Mouse (Mus musculus): ENCODE results near the gene Gm45713. TPM values are rescaled to one million over a fixed set of nuclear protein-coding genes. Genes with fewer than 3 reads are reported as not detected.

The Gm45713 gene
- polyA plus RNA-seq, 1 experiment from 2014 or later, result 0.27 TPM

GRCm38 (mm10) chr7:45090251-45090977 is 45.6 kb downstream of the Gm45713 start:
- ATAC-seq, result 0 out of 2 replicates have a peak, but pooled peaks have one; percentile 21
- whole genome bisulfite sequencing (ENCODE audit: insufficient replicate concordance), result 47% methylated on average over 13 of the region's 13 CpGs
- Histone ChIP-seq H3K27ac (peak overlapping the region; percentile 59; the same call in 1 of the 2 replicates), H3K4me1 (peaks cover 59% of the 10 kb centered on the region), H3K27me3 (replicated peaks) (no peaks in the 10 kb centered on the region), H3K9me3 (replicated peaks) (no peaks in the 10 kb centered on the region), H3K4me3 (peak overlapping the region; percentile 54), H3K36me3 (peaks cover 26% of the 10 kb centered on the region), H3K9ac (no peak overlapping the region; the same call in 1 of the 2 replicates), H3K4me2 (peak overlapping the region; percentile 82)

DNA sequence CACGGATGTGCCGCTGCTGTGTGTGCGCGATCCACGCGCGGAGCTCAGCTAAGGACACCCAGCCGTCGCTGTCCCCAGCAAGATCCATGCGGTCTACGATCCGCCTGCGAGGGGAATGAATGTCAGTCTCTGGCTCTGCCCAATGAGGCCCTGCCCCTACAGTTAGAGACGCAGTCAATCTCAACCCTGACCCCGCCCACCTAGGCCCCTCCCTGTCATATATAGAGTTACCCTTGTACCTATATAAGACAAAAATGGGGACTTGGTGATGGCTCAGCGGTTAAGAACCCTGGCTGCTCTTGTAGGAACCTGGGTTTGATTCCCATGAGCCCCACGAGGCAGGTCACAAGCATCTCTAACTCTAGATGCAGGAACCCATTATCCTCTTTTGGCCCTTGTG is 47.4 kb downstream of the Gm45713 start:
- H3K9ac ChIP-seq, result no peak overlapping the region
- H3K36me3 ChIP-seq, result peaks cover 32% of the 10 kb centered on the region
- no peak for ATAC-seq

GRCm38 (mm10) chr7:45086084-45086483 is 49.9 kb downstream of the Gm45713 start:
- Histone ChIP-seq H3K4me3 (no peak overlapping the region), H3K27ac (no peak overlapping the region), H3K9me3 (replicated peaks) (no peaks in the 10 kb centered on the region), H3K27me3 (replicated peaks) (no peaks in the 10 kb centered on the region), H3K4me2 (no peak overlapping the region), H3K36me3 (peaks cover 37% of the 10 kb centered on the region), H3K9ac (no peak overlapping the region), H3K4me1 (peaks cover 41% of the 10 kb centered on the region)
- WGBS (ENCODE audit: insufficient replicate concordance), result 66% methylated on average over 4 of the region's 4 CpGs
- no peak for ATAC-seq

More for the DNA sequence above, 47.4 kb downstream of the Gm45713 start:
- H3K27ac ChIP-seq, result no peak overlapping the region
- H3K27me3 ChIP-seq (replicated peaks), result no peaks in the 10 kb centered on the region
- H3K9me3 ChIP-seq (replicated peaks), result no peaks in the 10 kb centered on the region
- no peak overlapping the region for H3K4me3 ChIP-seq
- whole genome bisulfite sequencing (ENCODE audit: insufficient replicate concordance), result 85% methylated on average over 17 of the region's 17 CpGs
- H3K4me2 ChIP-seq, result no peak overlapping the region
- peaks cover 44% of the 10 kb centered on the region for H3K4me1 ChIP-seq

DNA sequence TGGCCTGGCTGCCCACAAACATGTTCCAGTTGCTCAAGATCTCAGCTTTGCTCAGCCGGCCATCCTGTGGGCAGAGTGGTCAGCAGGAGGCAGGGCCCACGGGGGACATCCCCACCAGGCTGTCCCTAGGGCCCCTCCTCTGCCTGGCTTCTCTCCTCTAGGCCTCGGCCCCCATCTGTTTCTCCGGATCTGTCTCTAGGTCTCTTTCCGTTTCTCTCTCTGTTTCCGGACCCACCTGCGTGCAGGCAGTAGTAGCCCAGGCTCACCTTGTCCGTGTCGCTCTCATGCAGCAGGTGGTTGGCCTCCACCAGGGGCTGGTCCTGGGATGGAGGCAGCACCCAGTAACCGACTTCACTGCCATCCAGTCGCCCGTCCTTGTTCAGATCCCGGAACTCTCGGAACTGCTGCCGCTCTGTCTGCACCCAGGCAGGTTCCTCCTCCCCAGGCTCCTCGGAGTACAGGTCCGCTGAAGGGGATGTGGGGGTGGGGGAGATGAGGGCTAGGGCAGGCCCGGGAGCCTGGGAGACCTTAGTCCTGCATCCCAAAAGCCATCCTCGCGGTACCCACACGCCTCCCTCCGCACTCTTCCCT is 52.6 kb downstream of the Gm45713 start:
- peaks cover 33% of the 10 kb centered on the region for H3K36me3 ChIP-seq
- 41% methylated on average over 22 of the region's 22 CpGs for WGBS (ENCODE audit: insufficient replicate concordance)
- peak overlapping the region; percentile 33 for H3K27ac ChIP-seq
- no peaks in the 10 kb centered on the region for H3K9me3 ChIP-seq (replicated peaks)
- ATAC-seq, result no peak
- peaks cover 28% of the 10 kb centered on the region for H3K4me1 ChIP-seq
- H3K4me3 ChIP-seq, result peak overlapping the region; percentile 35
- H3K27me3 ChIP-seq (replicated peaks), result no peaks in the 10 kb centered on the region
- H3K4me2 ChIP-seq, result peak overlapping the region; percentile 64
- H3K9ac ChIP-seq, result peak overlapping the region; percentile 49; the same call in 1 of the 2 replicates

- peak overlapping the region; percentile 35 for H3K4me3 ChIP-seq
- H3K36me3 ChIP-seq, result peaks cover 32% of the 10 kb centered on the region
- 14% methylated on average over 25 of the region's 25 CpGs for WGBS (ENCODE audit: insufficient replicate concordance)
- H3K27me3 ChIP-seq (replicated peaks), result no peaks in the 10 kb centered on the region
- peak overlapping the region; percentile 64 for H3K4me2 ChIP-seq
- peaks cover 28% of the 10 kb centered on the region for H3K4me1 ChIP-seq
- peak overlapping the region; percentile 49 for H3K9ac ChIP-seq
- H3K27ac ChIP-seq, result peak overlapping the region; percentile 33
- peak; percentile 28; the same call in 1 of the 2 replicates for ATAC-seq
- H3K9me3 ChIP-seq (replicated peaks), result no peaks in the 10 kb centered on the region
Observed at GRCm38 (mm10) chr7:45082401-45083299, 53.4 kb downstream of the Gm45713 start.

- peaks cover 34% of the 10 kb centered on the region for H3K36me3 ChIP-seq
- no peak overlapping the region for H3K27ac ChIP-seq
- no peaks in the 10 kb centered on the region for H3K9me3 ChIP-seq (replicated peaks)
- no peak overlapping the region for H3K9ac ChIP-seq
- WGBS (ENCODE audit: insufficient replicate concordance), result 55% methylated on average over 5 of the region's 5 CpGs
- no peaks in the 10 kb centered on the region for H3K27me3 ChIP-seq (replicated peaks)
- H3K4me1 ChIP-seq, result peaks cover 28% of the 10 kb centered on the region
- ATAC-seq, result no peak
- H3K4me2 ChIP-seq, result no peak overlapping the region
- no peak overlapping the region for H3K4me3 ChIP-seq
Observed at GRCm38 (mm10) chr7:45081016-45081415, 55.0 kb downstream of the Gm45713 start.

GRCm38 (mm10) chr7:45079856-45080255 is 56.2 kb downstream of the Gm45713 start:
- 2% methylated on average over 10 of the region's 10 CpGs for WGBS (ENCODE audit: insufficient replicate concordance)
- no peak overlapping the region for H3K9ac ChIP-seq
- H3K27ac ChIP-seq, result no peak overlapping the region
- no peak overlapping the region for H3K4me2 ChIP-seq
- peaks cover 35% of the 10 kb centered on the region for H3K4me1 ChIP-seq
- no peaks in the 10 kb centered on the region for H3K9me3 ChIP-seq (replicated peaks)
- H3K36me3 ChIP-seq, result peaks cover 41% of the 10 kb centered on the region
- ATAC-seq, result no peak
- H3K27me3 ChIP-seq (replicated peaks), result no peaks in the 10 kb centered on the region
- H3K4me3 ChIP-seq, result no peak overlapping the region

GRCm38 (mm10) chr7:45078513-45078912 is 57.5 kb downstream of the Gm45713 start:
- Histone ChIP-seq H3K4me2 (no peak overlapping the region), H3K4me3 (no peak overlapping the region), H3K27ac (no peak overlapping the region), H3K27me3 (replicated peaks) (no peaks in the 10 kb centered on the region), H3K9me3 (replicated peaks) (no peaks in the 10 kb centered on the region), H3K36me3 (peaks cover 48% of the 10 kb centered on the region), H3K4me1 (peaks cover 40% of the 10 kb centered on the region), H3K9ac (no peak overlapping the region)
- ATAC-seq, result no peak
- WGBS (ENCODE audit: insufficient replicate concordance), result 22% methylated on average over 9 of the region's 9 CpGs

GRCm38 (mm10) chr7:45077829-45078228 is 58.2 kb downstream of the Gm45713 start:
- WGBS (ENCODE audit: insufficient replicate concordance), result 84% methylated on average over 2 of the region's 2 CpGs
- Histone ChIP-seq H3K9ac (no peak overlapping the region), H3K36me3 (peaks cover 48% of the 10 kb centered on the region), H3K4me2 (no peak overlapping the region), H3K9me3 (replicated peaks) (no peaks in the 10 kb centered on the region), H3K27me3 (replicated peaks) (no peaks in the 10 kb centered on the region), H3K27ac (no peak overlapping the region), H3K4me1 (peaks cover 40% of the 10 kb centered on the region), H3K4me3 (no peak overlapping the region)
- ATAC-seq, result no peak

GRCm38 (mm10) chr7:45077322-45077721 is 58.7 kb downstream of the Gm45713 start:
- Histone ChIP-seq H3K27ac (no peak overlapping the region), H3K4me2 (no peak overlapping the region), H3K9ac (no peak overlapping the region), H3K4me1 (peaks cover 40% of the 10 kb centered on the region), H3K9me3 (replicated peaks) (no peaks in the 10 kb centered on the region), H3K36me3 (peaks cover 51% of the 10 kb centered on the region), H3K4me3 (no peak overlapping the region), H3K27me3 (replicated peaks) (no peaks in the 10 kb centered on the region)
- WGBS (ENCODE audit: insufficient replicate concordance), result 82% methylated on average over 14 of the region's 14 CpGs
- ATAC-seq, result no peak

- Histone ChIP-seq H3K36me3 (peaks cover 51% of the 10 kb centered on the region), H3K4me1 (peaks cover 38% of the 10 kb centered on the region), H3K9ac (no peak overlapping the region), H3K4me2 (no peak overlapping the region), H3K27me3 (replicated peaks) (no peaks in the 10 kb centered on the region), H3K4me3 (no peak overlapping the region), H3K27ac (no peak overlapping the region), H3K9me3 (replicated peaks) (no peaks in the 10 kb centered on the region)
- no peak for ATAC-seq
- WGBS (ENCODE audit: insufficient replicate concordance), result 86% methylated on average over 30 of the region's 30 CpGs
Observed at GRCm38 (mm10) chr7:45076501-45076900, 59.5 kb downstream of the Gm45713 start.
